Mouse (Mus musculus) bone marrow, adult 2 months (tissue): Measurements from ENCODE around the gene Ptpn11.

ENCODE experiments used
- CTCF ChIP-seq: fragments of 200-500 bp; IDR thresholded peaks from 2 replicates; pipeline ENCODE4 v1.5.1; 2011; ENCODE audit warnings: low read length, control low read depth; ENCODE audit not compliant: control insufficient read depth, insufficient read depth
- POLR2A ChIP-seq: fragments of 200-500 bp; IDR thresholded peaks from 2 replicates; pipeline ENCODE4 v1.6.1; 2011; ENCODE audit warnings: low read depth, mild to moderate bottlenecking, control low read depth, low read length, borderline replicate concordance; ENCODE audit not compliant: control insufficient read depth

GRCm38 (mm10) chr5:121201739-121202138, 10.5 kb upstream of the Ptpn11 start:
- no peak for TF ChIP-seq CTCF
- no peak for TF ChIP-seq POLR2A
